Mouse (Mus musculus): ENCODE results near the gene Maz. TPM values are rescaled to one million over a fixed set of nuclear protein-coding genes. Genes with fewer than 3 reads are reported as not detected.

Maz gene
- 58.2 and 72.5 TPM in 2 replicates for polyA plus RNA-seq (2015; fragmentation: Nextera tagmentation; extraction: Ambion mirVana)

DNA sequence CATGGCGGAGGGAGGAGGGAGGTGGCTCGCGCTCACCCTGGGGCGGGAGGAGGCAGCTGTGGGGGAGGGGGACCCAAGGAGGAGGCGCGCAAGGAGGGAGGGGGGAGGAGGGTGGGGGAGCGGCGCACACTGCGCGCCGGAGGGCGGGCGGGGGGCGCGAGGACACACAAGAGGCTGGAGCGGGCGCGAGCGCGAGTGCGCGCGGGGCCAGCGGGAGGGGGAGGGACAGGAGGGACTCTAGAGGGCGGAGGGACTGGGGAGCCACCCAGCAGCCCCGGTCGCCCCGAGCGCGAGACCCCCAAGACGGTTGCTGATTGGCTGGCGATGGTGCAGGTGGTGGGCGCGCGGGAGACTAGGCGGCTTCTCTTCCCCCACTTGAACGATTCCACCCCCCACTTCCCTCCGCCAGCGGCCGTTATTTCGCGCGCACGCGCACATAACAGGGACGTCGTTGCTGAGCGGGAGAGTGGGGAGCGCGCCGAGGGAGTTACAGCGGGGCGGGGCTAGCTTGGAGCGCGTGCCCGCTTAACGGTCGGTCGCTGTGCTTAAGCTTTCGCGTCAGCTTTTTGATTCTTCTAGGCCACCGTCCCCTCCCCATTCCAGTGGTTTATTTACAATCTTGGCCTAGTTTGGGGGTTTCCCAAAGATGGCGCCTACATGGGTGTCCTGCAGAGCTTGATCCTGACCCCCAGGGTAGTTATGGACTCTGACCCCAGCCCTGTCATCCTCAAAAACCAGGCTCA, at the start of gene Maz:
Gene Maz (minus strand): TSS at position 54 of the 743 bp plus-strand sequence.
- WGBS, result under 1% methylated on average over 63 of the region's 63 CpGs
- peaks cover 33% of the 10 kb centered on the region for H3K36me3 ChIP-seq
- peak within 1 kb of the TSS; percentile 100 for H3K27ac ChIP-seq
- H3K4me3 ChIP-seq (replicated peaks), result peak within 1 kb of the TSS; percentile 96
- no peaks in the 10 kb centered on the region for H3K9me3 ChIP-seq
- H3K27me3 ChIP-seq, result no peaks in the 10 kb centered on the region
- peaks cover 43% of the 10 kb centered on the region for H3K4me1 ChIP-seq (replicated peaks)
- peak; percentile 87 for ATAC-seq
- peak within 1 kb of the TSS; percentile 96 for H3K4me2 ChIP-seq (replicated peaks)
- peak within 1 kb of the TSS; percentile 100 for H3K9ac ChIP-seq (replicated peaks)

DNA sequence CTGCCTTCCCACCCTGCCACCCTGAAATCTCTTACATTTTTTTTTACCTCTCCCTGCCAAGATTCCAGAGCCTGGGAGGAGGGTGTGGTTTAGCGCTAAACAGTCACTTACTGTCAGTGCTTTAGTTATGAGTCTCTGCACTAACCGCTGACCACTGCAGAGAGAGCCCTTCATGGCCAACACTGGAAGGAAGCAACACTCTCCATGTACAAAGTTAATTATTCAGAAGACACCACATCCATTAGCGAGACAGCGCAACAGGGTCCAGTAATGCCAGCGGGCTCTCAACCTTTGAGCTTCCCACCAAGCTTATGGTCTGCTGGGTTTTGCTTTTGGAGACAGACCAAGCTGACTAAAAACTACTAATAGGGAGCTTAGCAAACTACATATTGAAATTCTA, 49.4 kb upstream of the Maz start:
- Histone ChIP-seq H3K36me3 (no peaks in the 10 kb centered on the region), H3K27me3 (no peaks in the 10 kb centered on the region), H3K9ac (replicated peaks) (no peak overlapping the region), H3K9me3 (no peaks in the 10 kb centered on the region), H3K4me2 (replicated peaks) (no peak overlapping the region), H3K4me3 (replicated peaks) (no peak overlapping the region), H3K27ac (no peak overlapping the region), H3K4me1 (replicated peaks) (no peaks in the 10 kb centered on the region)
- no peak for ATAC-seq
- 96% methylated on average over 5 of the region's 5 CpGs for WGBS

DNA sequence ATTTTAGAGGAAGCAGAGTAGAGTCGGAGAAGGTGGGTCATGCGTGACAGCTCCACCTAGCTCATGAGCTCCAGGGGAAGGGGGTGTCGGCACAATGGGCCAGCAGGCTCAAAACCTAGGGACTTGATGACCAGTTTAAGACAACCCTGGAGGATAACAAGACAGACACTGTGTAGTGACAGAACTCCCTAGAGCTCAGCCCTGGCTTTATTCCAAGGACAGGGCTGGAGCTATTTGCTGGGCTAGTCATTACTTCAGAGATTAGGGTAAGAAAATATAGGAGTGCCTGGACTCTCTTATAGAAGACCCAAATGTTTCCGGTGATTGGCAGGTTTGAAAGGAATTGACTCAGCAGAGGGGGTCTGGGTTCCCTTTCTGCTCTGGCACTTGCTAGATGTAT, 46.4 kb upstream of the Maz start:
- Histone ChIP-seq H3K4me2 (replicated peaks) (no peak overlapping the region), H3K4me3 (replicated peaks) (no peak overlapping the region), H3K4me1 (replicated peaks) (no peaks in the 10 kb centered on the region), H3K36me3 (no peaks in the 10 kb centered on the region), H3K9ac (replicated peaks) (no peak overlapping the region), H3K27me3 (no peaks in the 10 kb centered on the region), H3K9me3 (no peaks in the 10 kb centered on the region), H3K27ac (no peak overlapping the region)
- no peak for ATAC-seq
- WGBS, result 82% methylated on average over 4 of the region's 4 CpGs

DNA sequence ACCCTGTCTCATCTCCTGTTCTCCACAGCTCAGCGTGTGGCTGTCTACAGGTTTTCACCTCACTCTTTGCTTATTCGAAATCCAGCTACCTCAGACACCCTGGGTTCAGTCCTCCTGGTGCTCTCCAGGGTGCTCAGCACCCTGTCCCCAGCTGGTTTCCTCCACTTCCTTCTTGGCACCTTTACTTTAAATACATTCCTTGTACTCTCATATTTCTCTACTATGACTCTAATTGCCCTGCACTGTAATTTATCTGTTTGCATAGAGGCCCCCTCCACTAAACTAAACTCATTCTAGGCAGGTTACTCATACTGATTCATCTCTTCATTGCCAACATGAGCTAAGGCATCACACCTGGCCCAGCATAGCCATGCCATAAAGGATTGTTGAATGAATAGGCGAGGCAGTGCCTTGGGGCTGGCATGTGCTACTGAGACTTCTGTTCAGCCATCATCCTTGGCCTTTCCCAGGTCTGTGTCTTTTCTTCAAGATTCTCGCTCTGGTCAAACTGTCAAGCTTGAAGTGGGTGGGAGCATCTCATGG, 44.1 kb upstream of the Maz start:
- Histone ChIP-seq H3K36me3 (no peaks in the 10 kb centered on the region), H3K4me2 (replicated peaks) (no peak overlapping the region), H3K4me1 (replicated peaks) (no peaks in the 10 kb centered on the region), H3K9ac (replicated peaks) (no peak overlapping the region), H3K9me3 (no peaks in the 10 kb centered on the region), H3K4me3 (replicated peaks) (no peak overlapping the region), H3K27me3 (no peaks in the 10 kb centered on the region), H3K27ac (no peak overlapping the region)
- WGBS, result 76% methylated on average over 4 of the region's 4 CpGs
- no peak for ATAC-seq

DNA sequence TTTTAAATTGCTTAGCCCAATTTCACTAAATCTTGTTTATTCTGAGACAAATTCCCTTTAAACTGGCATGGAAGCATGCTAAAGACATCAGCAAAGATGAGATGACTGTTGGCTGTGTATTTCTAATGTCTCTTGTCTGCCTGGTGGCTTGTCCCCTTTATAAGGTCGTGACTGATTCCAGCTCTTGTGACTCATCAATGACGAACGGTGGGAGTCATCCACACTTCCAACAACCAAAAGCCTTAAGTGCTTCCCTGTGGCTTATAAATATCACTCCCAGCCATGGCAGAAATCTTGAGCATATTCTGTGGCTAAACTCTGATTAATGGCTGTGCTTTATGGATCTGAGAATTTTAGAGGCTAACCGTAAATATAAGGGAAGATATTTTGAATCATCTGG, 39.5 kb upstream of the Maz start:
- Histone ChIP-seq H3K36me3 (no peaks in the 10 kb centered on the region), H3K9ac (replicated peaks) (no peak overlapping the region), H3K4me2 (replicated peaks) (no peak overlapping the region), H3K27me3 (no peaks in the 10 kb centered on the region), H3K27ac (no peak overlapping the region), H3K9me3 (no peaks in the 10 kb centered on the region), H3K4me3 (replicated peaks) (no peak overlapping the region), H3K4me1 (replicated peaks) (no peaks in the 10 kb centered on the region)
- 91% methylated on average over 4 of the region's 4 CpGs for WGBS
- ATAC-seq, result no peak

DNA sequence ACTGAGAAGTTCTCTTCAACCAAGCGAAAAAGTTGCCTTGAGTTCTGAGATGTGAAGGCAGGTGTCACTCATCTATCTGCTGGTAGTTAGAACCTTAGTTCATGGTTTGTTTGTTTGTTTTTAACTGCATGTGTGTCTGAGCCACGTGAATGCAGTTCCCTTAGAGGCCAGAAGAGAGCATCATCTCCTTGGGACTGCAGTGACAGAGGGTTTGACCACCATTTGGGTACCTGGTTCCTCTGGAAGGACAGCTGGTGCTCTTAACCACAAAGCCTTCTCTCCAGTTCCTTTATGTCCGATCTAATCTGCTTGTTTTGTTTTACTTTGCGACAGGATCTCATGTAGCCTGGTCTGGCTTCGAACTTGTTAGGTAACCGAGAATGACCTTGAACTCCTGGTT, 38.7 kb upstream of the Maz start:
- WGBS, result 90% methylated on average over 6 of the region's 6 CpGs
- Histone ChIP-seq H3K4me2 (replicated peaks) (no peak overlapping the region), H3K27ac (no peak overlapping the region), H3K36me3 (no peaks in the 10 kb centered on the region), H3K9me3 (no peaks in the 10 kb centered on the region), H3K27me3 (no peaks in the 10 kb centered on the region), H3K4me1 (replicated peaks) (no peaks in the 10 kb centered on the region), H3K4me3 (replicated peaks) (no peak overlapping the region), H3K9ac (replicated peaks) (no peak overlapping the region)
- no peak for ATAC-seq

DNA sequence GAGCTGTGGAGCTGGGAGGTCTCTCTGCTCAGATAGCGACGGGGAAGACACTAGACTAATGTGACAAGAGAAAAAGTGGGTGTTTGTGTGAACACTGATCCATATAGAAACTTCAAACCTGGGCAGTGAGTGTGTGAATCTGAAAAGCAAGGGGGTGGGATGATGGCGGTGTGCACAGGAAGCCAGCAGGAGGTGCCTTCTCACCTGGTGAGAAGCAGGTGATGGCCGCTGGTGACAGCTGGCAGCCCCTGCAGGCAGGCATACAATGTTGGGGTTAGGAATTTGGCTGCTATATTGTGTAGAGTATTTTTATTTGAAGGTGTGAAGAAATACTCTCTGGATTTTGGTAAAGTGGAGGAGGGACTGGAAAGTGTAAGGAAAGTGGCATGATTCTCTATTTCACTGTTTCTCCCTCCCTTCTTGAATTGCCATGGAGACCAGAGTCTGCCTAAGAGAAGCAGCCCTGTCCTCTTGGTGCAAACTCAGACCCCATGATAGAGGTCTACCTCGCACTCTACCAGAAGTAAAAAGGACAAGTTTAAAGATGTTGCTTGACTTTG, 28.3 kb upstream of the Maz start:
- Histone ChIP-seq H3K4me1 (replicated peaks) (no peaks in the 10 kb centered on the region), H3K36me3 (no peaks in the 10 kb centered on the region), H3K4me2 (replicated peaks) (no peak overlapping the region), H3K9me3 (no peaks in the 10 kb centered on the region), H3K4me3 (replicated peaks) (no peak overlapping the region), H3K27me3 (0 out of 2 replicates have a peak, but pooled peaks cover 4% of the 10 kb centered on the region), H3K27ac (no peak overlapping the region), H3K9ac (replicated peaks) (no peak overlapping the region)
- ATAC-seq, result no peak
- 78% methylated on average over 5 of the region's 5 CpGs for WGBS

DNA sequence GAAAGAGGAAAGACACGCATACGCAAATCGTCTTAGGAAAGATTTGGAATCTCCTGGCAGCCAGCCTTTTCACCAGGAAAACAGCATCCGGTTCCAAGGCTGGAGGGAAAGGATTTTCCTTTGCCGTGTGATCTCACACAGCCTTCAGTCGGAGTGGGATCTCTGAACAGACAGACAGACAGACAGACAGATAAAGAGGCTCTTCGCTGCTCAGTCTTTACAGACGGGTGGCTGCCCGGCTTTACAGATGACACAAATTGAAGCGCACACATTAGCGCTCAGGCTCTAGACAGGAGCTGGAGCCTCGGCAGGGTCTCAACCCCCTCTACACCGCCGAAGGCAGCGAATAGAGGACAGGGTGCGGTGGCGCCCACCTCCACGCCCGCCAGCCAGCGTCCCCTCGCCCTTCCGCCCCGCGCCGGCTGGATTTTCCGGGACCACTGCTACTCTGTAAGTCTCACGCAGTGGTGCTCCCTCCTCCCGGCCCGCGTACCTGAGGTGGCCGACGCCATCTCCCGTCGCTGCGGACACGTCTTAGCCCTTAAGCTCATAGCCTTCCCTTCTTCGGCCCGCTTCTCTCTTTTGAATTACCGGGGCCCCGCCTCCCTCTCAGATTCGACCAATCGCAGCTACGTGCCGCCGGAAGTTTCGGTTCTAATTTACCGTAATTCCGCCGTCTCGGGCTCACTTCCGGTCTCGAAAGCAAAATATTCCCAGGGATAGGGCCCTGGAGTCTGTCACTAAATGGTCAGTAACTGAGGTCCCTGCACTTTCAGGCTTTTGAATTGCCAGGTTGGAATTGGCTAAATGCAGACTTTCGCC, 15.2 kb upstream of the Maz start, which contains the start of gene Kif22:
Gene Kif22 (minus strand): TSS at position 621 of the 822 bp plus-strand sequence.
- H3K27me3 ChIP-seq, result no peaks in the 10 kb centered on the region
- peak within 1 kb of the TSS; percentile 80 for H3K4me3 ChIP-seq (replicated peaks)
- H3K9ac ChIP-seq (replicated peaks), result peak within 1 kb of the TSS; percentile 82
- H3K27ac ChIP-seq, result peak within 1 kb of the TSS; percentile 71
- H3K9me3 ChIP-seq, result no peaks in the 10 kb centered on the region
- H3K36me3 ChIP-seq, result peaks cover 4% of the 10 kb centered on the region; the same call in 1 of the 2 replicates
- peak within 1 kb of the TSS; percentile 92 for H3K4me2 ChIP-seq (replicated peaks)
- WGBS, result under 1% methylated on average over 53 of the region's 53 CpGs
- H3K4me1 ChIP-seq (replicated peaks), result peaks cover 21% of the 10 kb centered on the region
- peak; percentile 91 for ATAC-seq

DNA sequence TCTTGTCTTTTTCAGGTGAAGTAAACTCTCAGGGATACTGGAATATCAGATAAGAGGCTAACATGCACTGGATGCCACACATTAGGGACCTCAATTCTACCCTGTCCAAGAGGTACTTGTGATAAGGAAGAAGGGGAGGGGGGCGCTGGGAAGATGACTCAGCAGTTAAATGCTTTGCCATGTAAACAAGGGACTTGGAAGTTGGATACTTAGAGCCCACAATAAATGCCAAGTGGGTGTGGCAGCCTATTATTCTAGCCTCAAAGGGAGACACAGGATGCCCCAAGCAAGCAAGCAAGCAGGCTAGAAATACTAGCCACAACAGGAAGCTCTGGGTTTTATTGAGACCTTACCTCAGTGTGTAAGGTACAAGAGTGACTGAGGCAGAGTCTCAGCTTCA, 4.4 kb upstream of the Maz start:
- ATAC-seq, result no peak
- H3K36me3 ChIP-seq, result peaks cover 35% of the 10 kb centered on the region
- WGBS, result 92% methylated on average over 1 of the region's 1 CpGs
- 0 out of 2 replicates have a peak overlapping the region, but pooled peaks have one; percentile 4 for H3K27ac ChIP-seq
- no peaks in the 10 kb centered on the region for H3K9me3 ChIP-seq
- H3K9ac ChIP-seq (replicated peaks), result no peak overlapping the region
- no peaks in the 10 kb centered on the region for H3K27me3 ChIP-seq
- no peak overlapping the region for H3K4me2 ChIP-seq (replicated peaks)
- H3K4me3 ChIP-seq (replicated peaks), result no peak overlapping the region
- peaks cover 13% of the 10 kb centered on the region for H3K4me1 ChIP-seq (replicated peaks)

DNA sequence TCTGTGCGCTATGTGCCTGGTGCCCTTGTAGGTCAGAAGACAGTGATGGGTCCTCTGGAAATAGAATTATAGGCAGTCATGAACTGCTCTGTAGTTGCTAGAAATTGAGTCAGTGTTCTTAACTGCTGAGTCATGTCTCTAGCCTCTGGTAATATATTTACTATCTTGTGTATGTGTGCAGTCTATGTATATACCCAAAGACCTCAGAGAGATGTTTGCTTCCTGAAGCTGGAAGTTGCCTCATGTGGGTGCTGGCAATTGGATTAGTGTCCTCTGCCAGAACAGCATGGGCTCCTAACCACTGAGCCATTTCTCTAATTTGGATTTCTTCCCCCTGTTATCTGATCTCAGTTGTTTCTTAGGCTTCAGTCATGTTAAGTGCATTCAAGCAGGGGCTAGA, 3.3 kb upstream of the Maz start:
- 100% methylated on average over 1 of the region's 1 CpGs for WGBS
- Histone ChIP-seq H3K36me3 (peaks cover 29% of the 10 kb centered on the region), H3K27ac (no peak overlapping the region), H3K27me3 (no peaks in the 10 kb centered on the region), H3K4me1 (replicated peaks) (peaks cover 13% of the 10 kb centered on the region), H3K4me3 (replicated peaks) (no peak overlapping the region), H3K9ac (replicated peaks) (no peak overlapping the region), H3K9me3 (no peaks in the 10 kb centered on the region), H3K4me2 (replicated peaks) (no peak overlapping the region)
- ATAC-seq, result no peak

DNA sequence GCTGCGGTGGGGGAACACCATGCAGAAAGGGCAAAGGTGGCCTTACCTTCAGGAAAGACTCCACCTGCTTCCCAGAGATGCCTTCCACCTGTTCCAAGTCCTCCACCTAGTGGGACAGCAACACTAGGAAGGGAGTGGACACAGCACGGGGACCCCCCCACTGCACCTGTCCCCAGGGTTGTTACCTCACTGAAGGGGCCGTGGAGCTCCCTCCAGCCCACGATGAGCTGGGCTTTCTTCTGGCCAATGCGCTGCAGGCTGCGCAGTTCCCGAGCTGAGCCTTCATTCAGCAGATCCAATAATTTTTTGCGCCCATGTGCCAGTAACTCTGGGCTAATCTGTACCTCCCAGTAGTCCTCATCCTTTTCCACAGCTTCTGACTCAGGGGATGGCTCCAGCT, 1.0 kb upstream of the Maz start:
- peak overlapping the region; percentile 72 for H3K9ac ChIP-seq (replicated peaks)
- 64% methylated on average over 8 of the region's 8 CpGs for WGBS
- H3K27ac ChIP-seq, result peak overlapping the region; percentile 100
- peaks cover 33% of the 10 kb centered on the region for H3K36me3 ChIP-seq
- H3K4me1 ChIP-seq (replicated peaks), result peaks cover 36% of the 10 kb centered on the region
- ATAC-seq, result peak; percentile 9; the same call in 1 of the 2 replicates
- no peaks in the 10 kb centered on the region for H3K9me3 ChIP-seq
- no peaks in the 10 kb centered on the region for H3K27me3 ChIP-seq
- peak overlapping the region; percentile 78 for H3K4me2 ChIP-seq (replicated peaks)
- peak overlapping the region; percentile 96 for H3K4me3 ChIP-seq (replicated peaks)

DNA sequence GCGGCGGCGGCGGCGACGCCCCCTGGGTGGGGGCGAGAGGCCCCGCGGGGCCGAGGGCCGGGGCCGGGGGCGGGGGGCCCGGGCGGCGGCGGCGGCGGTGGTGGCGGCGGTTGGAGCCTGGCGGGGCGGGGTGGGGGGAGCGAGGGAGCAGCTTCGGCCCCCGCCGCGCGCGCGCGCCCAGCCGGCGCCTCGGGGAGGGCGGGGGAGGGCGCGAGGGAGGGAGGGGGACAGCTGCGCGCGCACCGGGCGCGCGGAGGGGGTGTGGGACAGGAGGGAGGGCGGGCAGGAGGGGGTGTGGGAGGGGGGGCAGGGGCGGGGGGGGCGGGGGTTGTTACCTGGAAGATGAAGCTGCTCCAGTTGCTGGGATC, 237 bp downstream of the Maz start:
- no peak for ATAC-seq
- H3K36me3 ChIP-seq, result peaks cover 31% of the 10 kb centered on the region
- WGBS, result 3% methylated on average over 14 of the region's 48 CpGs
- peak overlapping the region; percentile 96 for H3K4me3 ChIP-seq (replicated peaks)
- no peaks in the 10 kb centered on the region for H3K9me3 ChIP-seq
- peaks cover 49% of the 10 kb centered on the region for H3K4me1 ChIP-seq (replicated peaks)
- peak overlapping the region; percentile 96 for H3K4me2 ChIP-seq (replicated peaks)
- peak overlapping the region; percentile 100 for H3K27ac ChIP-seq
- no peaks in the 10 kb centered on the region for H3K27me3 ChIP-seq
- peak overlapping the region; percentile 100 for H3K9ac ChIP-seq (replicated peaks)

All from midbrain, embryonic 13.5 days (tissue).